Mouse (Mus musculus) heart, embryonic 11.5 days (tissue): Measurements from ENCODE around the gene Slc34a3. TPM values are rescaled to one million over a fixed set of nuclear protein-coding genes. Genes with fewer than 3 reads are reported as not detected.

Experiments used
- ATAC-seq: fragments of 200-750 bp; cut with Nextera tagmentation; replicated peaks from 2 replicates; pipeline ENCODE4 v1.8.0; 2017; ENCODE audit warnings: moderate library complexity; ENCODE audit not compliant: insufficient number of reproducible peaks, low FRiP score, low TSS enrichment
- H3K27ac ChIP-seq: fragments of 300-500 bp; sonication (generic); 2 replicates; pipeline ENCODE4 v1.5.1; 2014; ENCODE audit warnings: mild to moderate bottlenecking, low read depth, low read length
- H3K27me3 ChIP-seq: fragments of 300-500 bp; sonication (generic); 2 replicates; pipeline ENCODE4 v1.6.1; 2014; ENCODE audit warnings: mild to moderate bottlenecking, low read length, mixed read lengths; ENCODE audit not compliant: control insufficient read depth, insufficient read depth
- H3K36me3 ChIP-seq: fragments of 300-500 bp; sonication (generic); 2 replicates; pipeline ENCODE4 v1.6.1; 2014; ENCODE audit warnings: mild to moderate bottlenecking, low read length, moderate library complexity, mixed read lengths; ENCODE audit not compliant: control insufficient read depth, insufficient read depth
- H3K4me1 ChIP-seq: fragments of 300-500 bp; sonication (generic); 2 replicates; pipeline ENCODE4 v1.6.1; 2014; ENCODE audit warnings: low read length; ENCODE audit not compliant: control insufficient read depth, insufficient read depth
- H3K4me2 ChIP-seq: fragments of 300-500 bp; sonication (generic); 2 replicates; pipeline ENCODE4 v1.6.1; 2014; ENCODE audit warnings: mild to moderate bottlenecking, moderate library complexity
- H3K4me3 ChIP-seq: fragments of 300-500 bp; sonication (generic); 2 replicates; pipeline ENCODE4 v1.5.1; 2014; ENCODE audit warnings: low read depth, low read length
- H3K9ac ChIP-seq: fragments of 300-500 bp; sonication (generic); 2 replicates; pipeline ENCODE4 v1.6.1; 2014; ENCODE audit warnings: mild to moderate bottlenecking, low read depth, low read length, moderate library complexity
- H3K9me3 ChIP-seq: fragments of 300-500 bp; sonication (generic); replicated peaks from 2 replicates; pipeline ENCODE4 v1.6.1; 2016; ENCODE audit warnings: low read length; ENCODE audit not compliant: control insufficient read depth
- WGBS: fragments of 180-500 bp; shearing (Covaris S2); extraction: QIAGEN DNeasy Blood & Tissue Kit; methylation state at CpG from one replicate; pipeline ENCODE4 v1.1.7; 2014; ENCODE audit not compliant: insufficient replicate concordance; 5-methylcytosine and 5-hydroxymethylcytosine counted together
- polyA plus RNA-seq: library from polyadenylated mRNA; unstranded; fragments of >200 nt; fragmentation: Nextera tagmentation; extraction: Ambion mirVana; gene quantifications from 2 replicates; pipeline ENCODE4 v1.2.1, GENCODE M21; 2014

The Slc34a3 gene
- polyA plus RNA-seq, 1 experiment from 2014 or later: not detected

DNA sequence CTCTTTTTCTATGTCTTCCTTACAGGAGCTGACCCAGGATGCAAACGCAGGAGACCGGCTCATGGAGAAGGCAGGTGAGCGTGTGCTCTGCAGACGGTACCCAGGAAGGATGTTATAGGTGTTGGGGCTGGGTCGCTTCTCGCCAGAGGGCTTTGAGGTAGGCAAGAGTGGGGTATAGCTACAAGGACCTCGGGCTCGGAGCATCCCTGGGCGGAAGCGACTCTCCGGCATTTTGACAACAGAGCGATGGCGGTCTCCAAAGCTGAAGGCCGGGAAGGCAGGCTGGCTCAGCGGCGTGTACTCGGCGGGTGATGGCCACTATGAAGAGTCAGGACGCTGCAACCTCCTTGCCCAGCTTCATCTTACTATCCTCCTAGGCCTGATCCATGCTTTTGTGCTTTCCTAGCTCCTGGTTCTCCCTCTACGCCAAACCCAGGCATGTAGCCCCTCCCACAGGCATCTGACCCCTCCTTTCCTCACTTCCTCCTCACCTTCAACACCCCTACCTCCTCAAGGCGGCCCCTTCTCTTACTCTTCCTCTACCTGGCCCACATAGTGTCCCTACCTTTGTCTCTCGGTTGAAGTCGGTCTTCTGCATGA is 20.8 kb downstream of the Slc34a3 start:
- Histone ChIP-seq H3K9ac (no peak overlapping the region), H3K4me2 (no peak overlapping the region), H3K4me3 (no peak overlapping the region), H3K9me3 (no peaks in the 10 kb centered on the region), H3K4me1 (peaks cover 11% of the 10 kb centered on the region), H3K36me3 (no peaks in the 10 kb centered on the region; the same call in 1 of the 2 replicates), H3K27ac (no peak overlapping the region), H3K27me3 (peaks cover 8% of the 10 kb centered on the region; the same call in 1 of the 2 replicates)
- 54% methylated on average over 23 of the region's 23 CpGs for WGBS
- ATAC-seq: no peak

GRCm38 (mm10) chr2:25211121-25211670 is 23.0 kb downstream of the Slc34a3 start, which contains the start of gene Nelfb:
Gene Nelfb, minus strand, starts transcription at chr2:25211489.
- Histone ChIP-seq H3K4me3 (peak within 1 kb of the TSS; percentile 94), H3K4me1 (peaks cover 11% of the 10 kb centered on the region), H3K27ac (peak within 1 kb of the TSS; percentile 82), H3K4me2 (peak within 1 kb of the TSS; percentile 92), H3K9me3 (no peaks in the 10 kb centered on the region), H3K9ac (peak within 1 kb of the TSS; percentile 95), H3K36me3 (peaks cover 6% of the 10 kb centered on the region), H3K27me3 (peaks cover 8% of the 10 kb centered on the region; the same call in 1 of the 2 replicates)
- ATAC-seq: peak; percentile 91
- under 1% methylated on average over 44 of the region's 44 CpGs for WGBS

DNA sequence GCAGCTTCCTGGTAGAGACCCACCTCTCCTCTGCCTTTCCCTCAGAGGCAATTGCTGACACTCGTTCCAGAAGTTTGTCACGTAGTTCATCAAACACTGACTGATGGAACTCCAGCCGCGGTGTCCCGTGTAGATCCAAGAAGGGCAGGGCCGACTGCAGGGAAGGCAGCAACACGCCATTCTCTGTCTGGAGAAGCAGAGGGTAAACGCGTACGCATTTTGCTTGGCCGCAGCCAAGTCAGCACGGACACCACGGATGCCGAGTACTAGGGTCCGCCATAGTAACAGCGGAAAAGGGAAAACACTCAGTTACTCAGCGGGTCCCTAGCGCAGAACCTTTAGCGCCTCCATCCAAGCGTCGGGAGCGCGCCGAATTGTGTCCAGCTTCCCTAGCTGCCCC is 23.5 kb downstream of the Slc34a3 start:
- Histone ChIP-seq H3K9ac (peak overlapping the region; percentile 95), H3K4me3 (peak overlapping the region; percentile 94), H3K4me2 (peak overlapping the region; percentile 92), H3K27me3 (peaks cover 8% of the 10 kb centered on the region; the same call in 1 of the 2 replicates), H3K9me3 (no peaks in the 10 kb centered on the region), H3K4me1 (peaks cover 11% of the 10 kb centered on the region), H3K27ac (peak overlapping the region; percentile 82), H3K36me3 (peaks cover 11% of the 10 kb centered on the region)
- WGBS: 1% methylated on average over 24 of the region's 24 CpGs
- ATAC-seq: peak; percentile 24

- Histone ChIP-seq H3K9me3 (no peaks in the 10 kb centered on the region), H3K27me3 (0 out of 2 replicates have a peak, but pooled peaks cover under 1% of the 10 kb centered on the region), H3K4me2 (no peak overlapping the region), H3K4me1 (peaks cover 11% of the 10 kb centered on the region), H3K9ac (no peak overlapping the region), H3K27ac (no peak overlapping the region), H3K36me3 (peaks cover 28% of the 10 kb centered on the region), H3K4me3 (no peak overlapping the region)
- ATAC-seq: no peak
- 74% methylated on average over 1 of the region's 1 CpGs for WGBS
Observed at GRCm38 (mm10) chr2:25207593-25207992, 26.6 kb downstream of the Slc34a3 start.

DNA sequence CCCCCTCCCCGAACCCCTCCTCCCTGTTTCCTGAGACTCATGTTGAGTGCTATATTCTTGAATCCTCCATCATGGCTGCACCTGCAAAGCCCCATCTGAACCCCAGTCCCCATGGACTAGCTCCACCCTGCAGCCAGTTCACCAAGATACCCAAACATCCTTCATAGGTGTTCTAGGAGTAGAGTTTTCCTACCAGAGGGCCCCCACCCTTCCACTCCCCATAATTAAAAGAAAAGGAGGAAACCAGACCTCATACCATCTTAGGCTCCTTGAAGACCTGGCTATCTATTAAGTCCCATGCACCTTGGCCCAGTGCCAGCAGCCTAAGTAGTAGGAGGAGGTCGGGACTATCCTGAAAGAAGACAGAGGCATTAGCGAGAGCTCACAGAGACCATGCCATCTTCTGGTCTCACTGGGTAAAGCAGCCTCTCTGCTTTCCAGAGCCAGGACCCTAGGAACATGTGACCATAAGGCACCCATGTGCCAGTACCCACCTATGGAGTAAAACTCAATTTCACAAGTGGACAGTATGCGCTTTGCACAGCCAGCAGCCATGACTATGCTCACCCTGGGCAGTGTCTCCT is 30.4 kb downstream of the Slc34a3 start:
- Histone ChIP-seq H3K9me3 (no peaks in the 10 kb centered on the region), H3K27ac (no peak overlapping the region), H3K4me2 (no peak overlapping the region), H3K27me3 (no peaks in the 10 kb centered on the region), H3K4me3 (no peak overlapping the region), H3K4me1 (no peaks in the 10 kb centered on the region), H3K9ac (no peak overlapping the region), H3K36me3 (peaks cover 48% of the 10 kb centered on the region)
- no peak for ATAC-seq
- 66% methylated on average over 4 of the region's 4 CpGs for WGBS

DNA sequence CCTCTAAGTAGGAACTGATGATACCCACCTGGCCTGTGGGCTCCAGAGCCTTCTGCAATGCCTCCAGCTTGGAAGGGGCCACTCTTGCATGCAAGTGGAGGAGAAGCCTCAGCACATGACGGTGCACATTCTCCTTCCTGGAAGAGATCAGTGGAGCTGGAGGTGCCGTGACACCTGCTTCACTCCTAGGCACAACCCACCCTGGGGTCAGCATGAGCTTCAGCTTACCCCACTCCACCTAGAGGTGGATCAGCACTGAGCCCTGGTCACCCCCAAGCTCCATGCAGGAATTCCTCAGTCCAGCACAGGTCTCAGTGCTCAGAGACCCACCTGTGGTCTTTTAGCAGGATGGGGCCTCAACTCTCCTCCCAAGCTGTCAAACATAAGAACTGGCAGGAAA is 33.5 kb downstream of the Slc34a3 start:
- Histone ChIP-seq H3K27me3 (peaks cover 7% of the 10 kb centered on the region), H3K9me3 (no peaks in the 10 kb centered on the region), H3K36me3 (peaks cover 37% of the 10 kb centered on the region), H3K4me3 (no peak overlapping the region), H3K9ac (no peak overlapping the region), H3K27ac (no peak overlapping the region), H3K4me1 (peaks cover 10% of the 10 kb centered on the region), H3K4me2 (no peak overlapping the region)
- 96% methylated on average over 2 of the region's 2 CpGs for WGBS
- ATAC-seq: no peak

DNA sequence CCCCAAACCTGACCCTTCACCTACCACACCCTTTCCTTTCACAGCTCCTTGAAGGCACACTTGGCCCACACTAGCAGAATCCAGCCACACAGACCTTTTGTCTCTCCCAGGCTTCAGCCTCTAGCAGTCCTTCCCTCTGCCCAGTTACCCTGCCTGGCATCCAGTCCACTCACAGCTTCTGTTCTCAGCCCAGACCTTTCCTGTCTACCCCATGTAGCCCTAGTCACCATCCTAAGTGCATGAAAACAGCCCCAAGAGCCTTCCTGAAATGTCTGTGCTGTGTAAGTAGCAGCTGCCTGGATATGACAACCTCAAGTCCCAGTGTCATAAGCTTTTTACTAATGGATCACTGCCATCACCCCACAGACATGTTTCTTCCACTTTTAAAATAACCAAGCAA is 36.2 kb downstream of the Slc34a3 start:
- no peak overlapping the region for H3K9ac ChIP-seq
- H3K9me3 ChIP-seq: no peaks in the 10 kb centered on the region
- no peak for ATAC-seq
- H3K27me3 ChIP-seq: peaks cover 21% of the 10 kb centered on the region
- H3K4me2 ChIP-seq: no peak overlapping the region
- H3K36me3 ChIP-seq: peaks cover 23% of the 10 kb centered on the region
- H3K27ac ChIP-seq: no peak overlapping the region
- no peak overlapping the region for H3K4me3 ChIP-seq
- peaks cover 31% of the 10 kb centered on the region for H3K4me1 ChIP-seq

DNA sequence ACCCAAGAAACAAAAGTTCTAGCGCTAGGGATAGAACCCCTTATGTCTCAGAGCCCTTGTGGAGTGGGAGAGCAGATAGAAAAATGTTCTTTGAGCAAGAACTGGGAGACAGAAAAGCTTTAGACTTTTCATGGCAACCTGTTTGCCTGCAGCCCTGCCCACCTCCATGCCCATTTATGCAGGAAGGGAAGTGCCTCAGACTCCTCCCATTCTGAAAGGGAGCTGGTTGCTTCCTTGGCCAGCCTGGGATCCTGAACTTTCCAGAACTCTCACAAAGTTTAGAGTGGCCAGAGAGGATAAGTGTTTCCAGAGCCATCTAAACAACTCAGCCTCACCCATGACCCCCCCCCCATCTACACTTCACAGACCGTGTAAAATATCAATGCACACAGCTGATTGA is 37.0 kb downstream of the Slc34a3 start:
- Histone ChIP-seq H3K27ac (peak overlapping the region; percentile 70), H3K4me1 (peaks cover 32% of the 10 kb centered on the region), H3K4me2 (peak overlapping the region; percentile 76), H3K36me3 (peaks cover 16% of the 10 kb centered on the region), H3K9me3 (no peaks in the 10 kb centered on the region), H3K4me3 (no peak overlapping the region), H3K27me3 (peaks cover 21% of the 10 kb centered on the region), H3K9ac (peak overlapping the region; percentile 16; the same call in 1 of the 2 replicates)
- no peak for ATAC-seq
- WGBS: 15% methylated on average over 2 of the region's 2 CpGs
